Mouse (Mus musculus): ENCODE results near the gene Gdi1.
A peak's percentile ranks its signal among the peaks of the same experiment; 100 is the strongest.

Gdi1 gene

GRCm38 (mm10) chrX:74304867-74305700 is at the start of gene Gdi1:
Gdi1 (plus strand) TSS chrX:74304998.
- peak; percentile 71 for DNase-seq (ENCODE audit: low spot score)

- no peak for DNase-seq (ENCODE audit: low spot score)
Observed at GRCm38 (mm10) chrX:74257746-74258145, 47.1 kb upstream of the Gdi1 start.

- no peak for DNase-seq (ENCODE audit: low spot score)
Observed at GRCm38 (mm10) chrX:74269736-74270061, 35.1 kb upstream of the Gdi1 start.

- peak; percentile 88 for DNase-seq (ENCODE audit: low spot score)
Observed at GRCm38 (mm10) chrX:74270062-74270901, 34.5 kb upstream of the Gdi1 start, which contains the start of gene Rpl10. Rpl10 (plus strand) TSS chrX:74270812.

- DNase-seq (ENCODE audit: low spot score): peak; percentile 13
Observed at GRCm38 (mm10) chrX:74270902-74271551, 33.8 kb upstream of the Gdi1 start.

- no peak for DNase-seq (ENCODE audit: low spot score)
Observed at GRCm38 (mm10) chrX:74273422-74274322, 31.1 kb upstream of the Gdi1 start.

GRCm38 (mm10) chrX:74277916-74278315 is 26.9 kb upstream of the Gdi1 start:
- no peak for DNase-seq (ENCODE audit: low spot score)

GRCm38 (mm10) chrX:74281041-74281731 is 23.6 kb upstream of the Gdi1 start:
- DNase-seq (ENCODE audit: low spot score): no peak

GRCm38 (mm10) chrX:74281732-74282394 is 22.9 kb upstream of the Gdi1 start, which contains the start of the genes Taz and Dnase1l1:
Taz (plus strand) TSS chrX:74281912.
Dnase1l1 (minus strand) TSS chrX:74282337.
- DNase-seq (ENCODE audit: low spot score): peak; percentile 86

- DNase-seq (ENCODE audit: low spot score): peak; percentile 86
Observed at GRCm38 (mm10) chrX:74282395-74283091, 22.3 kb upstream of the Gdi1 start.

GRCm38 (mm10) chrX:74283092-74283437 is 21.7 kb upstream of the Gdi1 start:
- DNase-seq (ENCODE audit: low spot score): no peak

GRCm38 (mm10) chrX:74293431-74293830 is 11.4 kb upstream of the Gdi1 start:
- no peak for DNase-seq (ENCODE audit: low spot score)

GRCm38 (mm10) chrX:74296538-74297448 is 8.0 kb upstream of the Gdi1 start, which contains the start of gene Atp6ap1:
Atp6ap1 (plus strand) TSS chrX:74297097.
- peak; percentile 94 for DNase-seq (ENCODE audit: low spot score)

- DNase-seq (ENCODE audit: low spot score): no peak
Observed at GRCm38 (mm10) chrX:74298348-74298747, 6.5 kb upstream of the Gdi1 start.

GRCm38 (mm10) chrX:74299721-74300120 is 5.1 kb upstream of the Gdi1 start:
- no peak for DNase-seq (ENCODE audit: low spot score)

GRCm38 (mm10) chrX:74312540-74313464 is 8.0 kb downstream of the Gdi1 start, which contains the start of gene Fam50a:
Fam50a (plus strand) TSS chrX:74313033.
- DNase-seq (ENCODE audit: low spot score): peak; percentile 90

GRCm38 (mm10) chrX:74328725-74329161 is 23.9 kb downstream of the Gdi1 start, which contains the start of gene Plxna3:
Plxna3 (plus strand) TSS chrX:74329066.
- DNase-seq (ENCODE audit: low spot score): peak; percentile 69

Measured in urinary bladder, postnatal 14 days (tissue).